Mouse (Mus musculus): ENCODE data around the gene Bcap31. TPM values are rescaled to one million over a fixed set of nuclear protein-coding genes. Genes with fewer than 3 reads are reported as not detected.

Bcap31 gene
- polyA plus RNA-seq, 1 experiment = 207 TPM

DNA sequence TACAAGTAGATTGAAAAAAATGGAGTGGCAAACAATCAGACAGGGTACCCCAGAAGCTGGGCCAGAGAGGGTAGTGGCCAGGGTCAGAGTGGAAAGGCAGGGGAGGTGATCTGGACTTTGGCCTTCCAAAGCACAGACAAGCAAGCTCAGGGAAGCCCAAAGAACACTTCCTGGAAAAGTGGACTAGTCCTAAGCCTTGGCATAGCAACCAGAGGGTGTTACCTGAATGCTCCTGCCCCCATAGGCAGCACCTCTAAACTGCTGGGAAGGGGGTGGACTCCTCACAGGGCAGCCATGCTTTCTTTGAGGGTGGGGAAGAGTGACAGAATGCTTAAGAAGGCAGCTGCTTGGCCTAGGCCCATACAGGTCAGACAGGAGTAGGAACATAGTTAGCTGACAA lies 31.0 kb downstream of the Bcap31 start:
- Histone ChIP-seq H3K4me1 (ENCODE audit: control insufficient read depth, insufficient read depth, low read length) (no peaks in the 10 kb centered on the region), H3K4me3 (ENCODE audit: insufficient read depth, low read length) (no peak overlapping the region), H3K27ac (ENCODE audit: insufficient read depth, low read length) (no peak overlapping the region)
- TF ChIP-seq POLR2A (IDR thresholded peaks at IDR 0.05; ENCODE audit: low read depth, low read length) = no peak
- TF ChIP-seq CTCF (IDR thresholded peaks at IDR 0.05; ENCODE audit: borderline replicate concordance, insufficient read depth, low read length) = no peak

DNA sequence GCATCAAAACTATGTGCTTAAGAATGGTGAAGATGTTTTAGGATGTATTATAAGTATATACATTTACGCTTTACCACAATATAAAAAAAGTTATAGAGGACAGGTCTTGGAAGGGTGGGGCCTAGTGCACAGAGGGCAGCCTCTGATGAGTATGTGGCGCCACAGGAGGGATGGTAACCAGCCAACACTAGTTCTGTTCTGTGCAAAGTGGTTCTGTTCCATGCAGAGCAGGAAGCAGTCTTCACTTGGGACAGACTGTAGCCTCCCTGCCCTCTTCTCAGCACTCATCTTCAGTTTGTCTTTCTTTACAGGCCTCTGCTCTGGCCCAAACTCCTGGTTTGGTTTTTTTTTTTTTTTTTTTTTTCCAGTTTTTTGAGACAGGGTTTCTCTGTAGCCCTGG lies 31.8 kb downstream of the Bcap31 start:
- no peaks in the 10 kb centered on the region for H3K4me1 ChIP-seq (ENCODE audit: control insufficient read depth, insufficient read depth, low read length)
- TF ChIP-seq CTCF (IDR thresholded peaks at IDR 0.05; ENCODE audit: borderline replicate concordance, insufficient read depth, low read length) (no peak), POLR2A (IDR thresholded peaks at IDR 0.05; ENCODE audit: low read depth, low read length) (no peak)
- H3K27ac ChIP-seq (ENCODE audit: insufficient read depth, low read length) = no peak overlapping the region
- H3K4me3 ChIP-seq (ENCODE audit: insufficient read depth, low read length) = no peak overlapping the region

DNA sequence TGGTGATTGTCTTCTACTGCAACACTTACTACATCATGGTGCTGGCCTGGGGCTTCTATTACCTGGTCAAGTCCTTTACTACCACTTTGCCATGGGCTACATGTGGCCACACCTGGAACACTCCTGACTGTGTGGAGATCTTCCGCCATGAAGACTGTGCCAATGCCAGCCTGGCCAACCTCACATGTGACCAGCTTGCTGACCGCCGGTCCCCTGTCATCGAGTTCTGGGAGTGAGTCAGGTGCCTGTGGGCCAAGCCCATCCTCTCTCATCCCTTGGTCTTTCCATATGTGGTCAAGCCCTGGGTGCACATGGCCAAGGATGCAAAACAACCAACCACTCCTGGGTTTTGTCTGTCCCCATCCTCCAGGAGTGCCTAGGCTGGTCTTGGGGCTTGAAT lies 39.3 kb downstream of the Bcap31 start:
- Histone ChIP-seq H3K4me1 (ENCODE audit: control insufficient read depth, insufficient read depth, low read length) (peaks cover 3% of the 10 kb centered on the region; the same call in 1 of the 2 replicates), H3K4me3 (ENCODE audit: insufficient read depth, low read length) (no peak overlapping the region), H3K27ac (ENCODE audit: insufficient read depth, low read length) (no peak overlapping the region)
- TF ChIP-seq CTCF (IDR thresholded peaks at IDR 0.05; ENCODE audit: borderline replicate concordance, insufficient read depth, low read length) = no peak
- no peak for TF ChIP-seq POLR2A (IDR thresholded peaks at IDR 0.05; ENCODE audit: low read depth, low read length)

DNA sequence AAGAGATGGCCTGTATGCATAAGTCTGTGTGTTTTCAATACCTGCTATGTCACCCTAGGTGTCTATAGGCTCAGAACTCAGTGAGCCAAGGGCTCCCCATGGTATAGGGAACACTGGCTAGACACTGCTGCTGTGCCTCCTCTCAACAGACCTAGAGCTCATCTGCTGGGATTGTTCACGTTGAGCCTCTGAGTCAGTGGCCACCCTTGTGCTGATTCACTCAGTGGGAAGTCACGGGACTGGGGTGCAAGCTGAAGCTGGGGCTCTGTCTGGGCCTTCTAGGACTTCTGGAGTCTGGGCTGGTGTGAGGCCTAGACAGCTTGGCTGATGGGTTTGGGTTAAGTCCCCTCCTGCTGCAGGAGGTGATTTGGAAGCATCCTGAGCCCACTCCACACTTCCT lies 40.7 kb downstream of the Bcap31 start:
- Histone ChIP-seq H3K27ac (ENCODE audit: insufficient read depth, low read length) (peak overlapping the region; percentile 39), H3K4me1 (ENCODE audit: control insufficient read depth, insufficient read depth, low read length) (peaks cover 3% of the 10 kb centered on the region; the same call in 1 of the 2 replicates), H3K4me3 (ENCODE audit: insufficient read depth, low read length) (peak overlapping the region; percentile 80)
- TF ChIP-seq POLR2A (IDR thresholded peaks at IDR 0.05; ENCODE audit: low read depth, low read length) (peak; percentile 47; the same call in 1 of the 2 replicates), CTCF (IDR thresholded peaks at IDR 0.05; ENCODE audit: borderline replicate concordance, insufficient read depth, low read length) (no peak)

DNA sequence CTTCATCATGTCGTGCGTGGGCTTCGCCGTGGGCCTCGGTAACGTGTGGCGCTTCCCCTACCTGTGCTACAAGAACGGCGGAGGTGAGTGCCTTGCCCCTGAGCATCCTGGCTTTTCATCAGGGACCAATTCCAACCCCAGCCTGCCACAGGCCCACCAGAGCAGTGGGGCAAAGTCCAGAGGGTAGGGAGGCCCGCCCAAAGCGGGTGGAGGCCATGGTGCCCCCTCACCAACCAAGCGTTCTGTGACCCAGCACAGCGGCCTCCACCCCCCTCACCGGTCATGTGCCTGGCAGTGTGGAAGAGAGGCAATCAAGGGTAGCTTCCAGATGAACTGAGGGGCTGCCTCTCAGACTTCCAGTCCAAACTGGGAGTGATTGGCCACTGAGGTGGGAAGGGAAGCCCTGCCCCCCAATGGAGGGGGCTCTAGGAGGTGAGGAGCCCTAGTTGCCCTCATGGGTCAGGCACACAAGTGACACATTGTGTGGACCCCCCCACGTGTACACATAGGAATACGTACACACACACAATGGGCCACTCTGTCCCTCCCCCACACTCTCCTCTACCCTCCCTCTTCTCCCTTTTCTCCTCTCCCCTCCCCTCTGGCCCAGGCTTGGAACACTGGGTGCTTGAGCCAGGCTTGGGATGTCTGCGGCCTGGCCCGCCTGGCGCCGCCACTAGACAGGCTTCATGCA lies 41.9 kb downstream of the Bcap31 start:
- Histone ChIP-seq H3K27ac (ENCODE audit: insufficient read depth, low read length) (peak overlapping the region; percentile 19), H3K4me1 (ENCODE audit: control insufficient read depth, insufficient read depth, low read length) (peaks cover 3% of the 10 kb centered on the region; the same call in 1 of the 2 replicates), H3K4me3 (ENCODE audit: insufficient read depth, low read length) (peak overlapping the region; percentile 80)
- TF ChIP-seq POLR2A (IDR thresholded peaks at IDR 0.05; ENCODE audit: low read depth, low read length) = peak; percentile 27; the same call in 1 of the 2 replicates
- no peak for TF ChIP-seq CTCF (IDR thresholded peaks at IDR 0.05; ENCODE audit: borderline replicate concordance, insufficient read depth, low read length)

DNA sequence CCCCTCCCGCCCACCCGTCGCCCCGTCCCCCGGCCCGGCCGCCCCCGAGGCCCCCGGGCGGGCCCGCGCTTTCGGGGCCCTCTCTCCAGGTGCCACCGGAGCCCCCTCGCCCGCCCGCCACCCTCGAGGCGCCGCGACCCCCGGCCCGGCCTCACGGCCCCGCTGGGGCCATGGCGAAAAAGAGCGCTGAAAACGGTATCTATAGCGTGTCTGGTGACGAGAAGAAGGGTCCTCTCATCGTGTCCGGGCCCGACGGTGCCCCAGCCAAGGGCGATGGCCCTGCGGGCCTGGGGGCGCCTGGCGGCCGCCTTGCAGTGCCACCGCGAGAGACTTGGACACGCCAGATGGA lies 42.4 kb downstream of the Bcap31 start:
- TF ChIP-seq POLR2A (IDR thresholded peaks at IDR 0.05; ENCODE audit: low read depth, low read length) (no peak), CTCF (IDR thresholded peaks at IDR 0.05; ENCODE audit: borderline replicate concordance, insufficient read depth, low read length) (no peak)
- Histone ChIP-seq H3K4me1 (ENCODE audit: control insufficient read depth, insufficient read depth, low read length) (peaks cover 3% of the 10 kb centered on the region; the same call in 1 of the 2 replicates), H3K4me3 (ENCODE audit: insufficient read depth, low read length) (peak overlapping the region; percentile 80), H3K27ac (ENCODE audit: insufficient read depth, low read length) (peak overlapping the region; percentile 19; the same call in 1 of the 2 replicates)

DNA sequence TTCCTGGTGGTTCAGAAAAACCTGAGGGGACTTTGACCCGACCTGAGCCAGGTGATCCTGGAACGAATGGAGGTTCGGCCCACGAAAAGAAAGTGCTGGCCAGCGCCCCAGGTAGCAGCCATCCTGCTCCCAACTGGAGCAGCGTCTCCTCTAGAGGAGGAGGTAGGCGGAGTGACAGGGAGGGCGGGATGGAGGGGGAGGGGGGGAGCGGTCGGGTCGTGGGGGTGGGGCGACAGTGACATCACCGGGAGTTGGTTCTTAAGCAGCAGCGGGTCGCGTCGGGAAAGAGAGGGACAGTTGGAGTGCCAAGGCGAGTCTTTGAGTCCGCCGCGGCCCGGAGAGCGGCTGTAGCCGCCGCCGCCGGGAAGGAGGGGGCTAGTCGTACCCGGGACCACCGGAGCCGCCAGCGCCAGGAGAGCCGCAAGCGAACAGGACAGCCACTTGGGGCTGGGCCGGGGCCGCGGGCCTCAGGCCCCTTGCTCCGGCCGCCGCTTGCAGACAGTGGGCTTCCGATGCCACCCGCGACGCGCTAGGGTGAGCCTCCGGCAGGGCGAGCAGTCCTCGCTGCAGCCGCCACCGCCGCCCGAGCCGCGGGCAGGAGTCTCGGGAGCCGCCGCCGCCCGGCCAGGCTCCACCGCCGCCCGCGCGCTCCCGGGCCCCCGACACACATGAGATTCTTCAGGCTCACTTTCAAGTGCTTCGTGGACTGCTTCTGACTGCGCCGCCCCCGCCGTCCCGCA lies 42.9 kb downstream of the Bcap31 start, which contains the start of gene Slc6a8:
Gene Slc6a8, plus strand, starts transcription at position 272 of the 740 bp plus-strand sequence.
- peak; percentile 96 for TF ChIP-seq POLR2A (IDR thresholded peaks at IDR 0.05; ENCODE audit: low read depth, low read length)
- no peak for TF ChIP-seq CTCF (IDR thresholded peaks at IDR 0.05; ENCODE audit: borderline replicate concordance, insufficient read depth, low read length)
- Histone ChIP-seq H3K4me1 (ENCODE audit: control insufficient read depth, insufficient read depth, low read length) (peaks cover 3% of the 10 kb centered on the region; the same call in 1 of the 2 replicates), H3K27ac (ENCODE audit: insufficient read depth, low read length) (peak within 1 kb of the TSS; percentile 19), H3K4me3 (ENCODE audit: insufficient read depth, low read length) (peak within 1 kb of the TSS; percentile 80)

DNA sequence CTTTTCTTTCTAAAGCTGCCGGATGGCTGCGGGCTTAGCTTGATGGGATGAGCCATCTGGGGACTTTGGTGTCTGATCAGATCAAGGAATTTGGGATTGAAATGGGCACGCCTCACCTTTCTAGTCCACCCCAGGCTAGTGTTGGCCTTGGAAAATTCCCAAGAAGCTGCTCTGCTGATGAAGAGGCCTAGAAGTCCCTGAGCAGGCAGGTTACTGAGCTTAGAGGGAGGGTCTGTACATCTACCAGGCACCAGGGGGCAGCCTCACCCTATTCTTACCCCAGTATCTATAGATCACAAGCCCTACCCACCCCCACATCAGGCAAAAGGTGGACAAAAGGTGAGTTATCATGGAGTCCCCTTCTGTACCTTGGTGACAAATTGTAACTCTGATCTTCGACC lies 43.9 kb downstream of the Bcap31 start:
- H3K4me1 ChIP-seq (ENCODE audit: control insufficient read depth, insufficient read depth, low read length) = peaks cover 3% of the 10 kb centered on the region; the same call in 1 of the 2 replicates
- TF ChIP-seq CTCF (IDR thresholded peaks at IDR 0.05; ENCODE audit: borderline replicate concordance, insufficient read depth, low read length) (peak; percentile 16; the same call in 1 of the 2 replicates), POLR2A (IDR thresholded peaks at IDR 0.05; ENCODE audit: low read depth, low read length) (no peak)
- no peak overlapping the region for H3K27ac ChIP-seq (ENCODE audit: insufficient read depth, low read length)
- no peak overlapping the region for H3K4me3 ChIP-seq (ENCODE audit: insufficient read depth, low read length)

DNA sequence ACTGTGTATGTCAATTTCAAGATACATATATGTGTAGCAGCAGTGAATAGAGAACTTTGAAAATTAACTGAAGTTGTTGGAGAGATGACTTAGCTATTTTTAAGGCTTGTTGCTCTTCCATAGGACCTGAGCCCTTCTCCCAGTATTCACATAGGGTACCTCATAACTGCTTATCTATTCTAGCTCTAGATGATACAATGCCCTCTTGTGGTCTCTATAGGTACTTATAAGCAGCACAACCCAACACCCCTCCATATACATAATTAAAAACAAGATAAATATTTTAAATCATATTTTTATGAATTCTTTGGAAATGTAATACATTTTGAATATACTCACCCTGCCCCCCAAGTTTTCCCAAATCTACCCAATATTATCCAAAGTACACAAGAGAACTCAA lies 52.8 kb downstream of the Bcap31 start:
- Histone ChIP-seq H3K4me3 (ENCODE audit: insufficient read depth, low read length) (no peak overlapping the region), H3K4me1 (ENCODE audit: control insufficient read depth, insufficient read depth, low read length) (no peaks in the 10 kb centered on the region), H3K27ac (ENCODE audit: insufficient read depth, low read length) (no peak overlapping the region)
- TF ChIP-seq CTCF (IDR thresholded peaks at IDR 0.05; ENCODE audit: borderline replicate concordance, insufficient read depth, low read length) (no peak), POLR2A (IDR thresholded peaks at IDR 0.05; ENCODE audit: low read depth, low read length) (no peak)

DNA sequence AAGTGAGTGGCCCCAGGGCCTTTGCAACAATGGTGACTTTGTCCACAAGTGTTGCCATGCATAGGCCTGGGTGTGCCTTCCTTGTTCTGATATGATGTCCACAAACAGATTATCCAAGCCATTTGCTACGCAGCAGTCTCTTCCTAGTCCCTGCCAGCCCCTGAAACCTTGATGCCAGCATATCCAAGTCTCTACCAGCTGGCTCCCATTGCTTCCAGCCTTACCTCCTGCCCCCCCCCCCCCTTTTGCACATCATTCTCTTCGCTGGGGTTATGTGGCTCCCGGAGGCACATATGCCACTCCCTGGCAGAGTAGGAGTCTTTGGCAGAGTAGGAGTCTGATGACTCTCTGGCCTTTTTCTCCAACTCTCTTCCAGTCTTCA lies 55.7 kb downstream of the Bcap31 start:
- Histone ChIP-seq H3K4me3 (ENCODE audit: insufficient read depth, low read length) (no peak overlapping the region; the same call in 1 of the 2 replicates), H3K4me1 (ENCODE audit: control insufficient read depth, insufficient read depth, low read length) (no peaks in the 10 kb centered on the region)
- TF ChIP-seq POLR2A (IDR thresholded peaks at IDR 0.05; ENCODE audit: low read depth, low read length) (no peak), CTCF (IDR thresholded peaks at IDR 0.05; ENCODE audit: borderline replicate concordance, insufficient read depth, low read length) (no peak)

More for the DNA sequence above, 55.7 kb downstream of the Bcap31 start:
- H3K27ac ChIP-seq (ENCODE audit: insufficient read depth, low read length) = no peak overlapping the region
